In the genomic region with DNA sequence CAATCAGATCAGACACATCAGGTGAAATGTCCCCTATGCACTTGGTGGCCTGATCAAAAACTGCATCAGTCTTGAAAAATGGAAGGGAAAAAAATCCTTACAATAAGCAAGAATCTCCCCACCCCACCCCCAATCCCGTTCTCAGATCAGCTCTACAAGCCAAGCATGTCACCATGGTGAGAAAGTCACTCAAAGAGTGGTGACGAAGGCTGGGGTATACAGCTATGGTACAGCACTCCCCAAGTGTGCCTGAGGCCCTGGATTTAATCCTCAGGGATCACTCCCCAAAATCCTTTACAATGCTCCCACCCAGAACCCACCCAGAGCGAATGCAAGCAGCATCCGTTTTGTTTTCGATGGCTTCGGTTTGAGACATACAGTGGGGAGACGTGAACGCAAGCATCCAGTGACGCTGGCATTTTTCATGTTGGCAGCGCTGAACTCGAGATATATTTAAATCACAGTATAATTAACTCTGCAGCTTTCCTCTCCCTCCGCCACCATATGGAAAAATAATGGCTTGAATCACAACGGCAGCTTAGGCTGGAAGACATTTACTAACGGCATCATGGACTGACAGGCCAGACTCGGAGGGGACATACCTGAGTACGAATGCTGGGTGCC, we compare ENCODE assay signal across 20 mouse cellular contexts. TPM values are rescaled to one million over a fixed set of nuclear protein-coding genes. Genes with fewer than 3 reads are reported as not detected.
DNase-seq lines count a peak whose midpoint lies in the region; ATAC-seq and TF ChIP-seq lines count a peak whose summit lies in the region.
"Had no signal": no experiment of that assay in that cellular context is flagged by ENCODE, and none has a peak within 500 bp of the region (broad histone marks: within the 10 kb centered on the region; RNA-seq: fewer than 3 reads in every experiment).

No protein-coding gene starts in this region.

- H3K27me3 ChIP-seq in forebrain, embryonic 16.5 days (replicated peaks; ENCODE audit: control insufficient read depth, insufficient read depth, low read length), result no peaks in the 10 kb centered on the region
- H3K27me3 ChIP-seq: heart, embryonic 13.5 days; hindbrain, embryonic 15.5 days; limb, embryonic 15.5 days; liver, embryonic 15.5 days had no signal

- H3K4me3 ChIP-seq in forebrain, embryonic 16.5 days (replicated peaks; ENCODE audit: low read length), result no peak overlapping the region
- H3K4me3 ChIP-seq: heart, embryonic 13.5 days; hindbrain, embryonic 15.5 days; limb, embryonic 15.5 days; liver, embryonic 15.5 days had no signal

- H3K36me3 ChIP-seq in forebrain, embryonic 16.5 days (ENCODE audit: control insufficient read depth, insufficient read depth), result no peaks in the 10 kb centered on the region
- H3K36me3 ChIP-seq: heart, embryonic 13.5 days; hindbrain, embryonic 15.5 days; limb, embryonic 15.5 days; liver, embryonic 15.5 days had no signal

- TF ChIP-seq CTCF in brain, embryonic 14.5 days (IDR thresholded peaks at IDR 0.05; ENCODE audit: borderline replicate concordance, extremely low read depth, insufficient read depth, insufficient read length), result no peak

- peak; percentile 76 for ATAC-seq in forebrain, embryonic 16.5 days
- ATAC-seq: intestine, embryonic 16.5 days had no signal

- WGBS in forebrain, embryonic 16.5 days, result 66% methylated on average over 16 of the region's 16 CpGs

- no peaks in the 10 kb centered on the region; the same call in 1 of the 2 replicates for H3K4me1 ChIP-seq in forebrain, embryonic 16.5 days (replicated peaks; ENCODE audit: control insufficient read depth, insufficient read depth, low read length)
- H3K4me1 ChIP-seq: heart, embryonic 13.5 days; hindbrain, embryonic 15.5 days; limb, embryonic 15.5 days; liver, embryonic 15.5 days had no signal

- intact Hi-C loops in heart, postnatal 10 days (cut with DNase I), result no loop called here

- no peak overlapping the region for H3K9ac ChIP-seq in forebrain, embryonic 16.5 days (replicated peaks; ENCODE audit: low read depth, low read length)
- H3K9ac ChIP-seq: heart, embryonic 13.5 days; hindbrain, embryonic 15.5 days; limb, embryonic 15.5 days; liver, embryonic 15.5 days had no signal

- H3K9me3 ChIP-seq in forebrain, embryonic 16.5 days (ENCODE audit: control insufficient read depth, low read length), result no peaks in the 10 kb centered on the region
- H3K9me3 ChIP-seq: heart, embryonic 13.5 days; hindbrain, embryonic 15.5 days; limb, embryonic 15.5 days; liver, embryonic 15.5 days had no signal

- DNase-seq in heart, adult 11 months, result peak; percentile 45
- DNase-seq in heart, postnatal 10 days, result no peak
- peak; percentile 59 for DNase-seq in brain, embryonic 14.5 days (ENCODE audit: low read depth)
- peak; percentile 48 to 55 for DNase-seq in right cerebral cortex, postnatal 10 days (ENCODE audit: low spot score in 2 of 2)
- no peak for DNase-seq in layer of hippocampus, postnatal 14 days (ENCODE audit: low spot score in 2 of 2)
- no peak for DNase-seq in cerebellum, postnatal 10 days
- DNase-seq: cerebellum, postnatal 14 days; embryo, embryonic 11 days; gastrocnemius, postnatal 10 days; heart, adult 18-20 months; heart, postnatal 36 days; thymus, adult 18-20 months had no signal

- peak overlapping the region; percentile 24; the same call in 1 of the 2 replicates for H3K27ac ChIP-seq in forebrain, embryonic 16.5 days (ENCODE audit: low read length)
- H3K27ac ChIP-seq: heart, embryonic 13.5 days; hindbrain, embryonic 15.5 days; kidney, postnatal 0 days; limb, embryonic 15.5 days; liver, embryonic 15.5 days had no signal

- H3K4me2 ChIP-seq in forebrain, embryonic 16.5 days (ENCODE audit: low read length), result 0 out of 2 replicates have a peak overlapping the region, but pooled peaks have one; percentile 5
- H3K4me2 ChIP-seq: heart, embryonic 13.5 days; hindbrain, embryonic 15.5 days; limb, embryonic 15.5 days; liver, embryonic 15.5 days; midbrain, embryonic 11.5 days had no signal

- no peak for TF ChIP-seq POLR2A in brain, embryonic 14.5 days (IDR thresholded peaks at IDR 0.05; ENCODE audit: borderline replicate concordance, extremely low read depth, insufficient read depth, insufficient read length, poor library complexity, severe bottlenecking)

RNA-seq across cellular contexts. Expression of gene Trpc1, which starts 34.8 kb away (rescaled TPM):
- 1 to 10 TPM; 8.9 to 9.1 TPM for total RNA-seq in heart, postnatal 10 days (2021)
- 6.6 and 9.7 TPM in 2 replicates for polyA plus RNA-seq in brain, embryonic 14.5 days (2012; rRNA removed)
- polyA plus RNA-seq in forebrain, embryonic 16.5 days (2015; fragmentation: Nextera tagmentation; extraction: Ambion mirVana), result 6.2 and 6.4 TPM in 2 replicates
- 10 to 100 TPM; 47.9 to 48.5 TPM for total RNA-seq in layer of hippocampus, postnatal 14 days (2021)

Comparison
In these comparisons a context has a peak if more than half of its experiments do, and no peak if none do; other contexts are left out.
1. DNase-seq: peak in heart, adult 11 months (single experiment), brain, embryonic 14.5 days (single experiment) and right cerebral cortex, postnatal 10 days (2 of 2); none in heart, postnatal 10 days (0 of 2), layer of hippocampus, postnatal 14 days (0 of 2) and cerebellum, postnatal 10 days (0 of 2).
2. RNA of gene Trpc1, which starts 34.8 kb away (total RNA-seq): 47.9 to 48.5 TPM in layer of hippocampus, postnatal 14 days; 8.9 to 9.1 TPM in heart, postnatal 10 days; every median in the first group is over 4 times any median in the second.